Mouse (Mus musculus): ENCODE results near the gene Rtca.

The Rtca gene

DNA sequence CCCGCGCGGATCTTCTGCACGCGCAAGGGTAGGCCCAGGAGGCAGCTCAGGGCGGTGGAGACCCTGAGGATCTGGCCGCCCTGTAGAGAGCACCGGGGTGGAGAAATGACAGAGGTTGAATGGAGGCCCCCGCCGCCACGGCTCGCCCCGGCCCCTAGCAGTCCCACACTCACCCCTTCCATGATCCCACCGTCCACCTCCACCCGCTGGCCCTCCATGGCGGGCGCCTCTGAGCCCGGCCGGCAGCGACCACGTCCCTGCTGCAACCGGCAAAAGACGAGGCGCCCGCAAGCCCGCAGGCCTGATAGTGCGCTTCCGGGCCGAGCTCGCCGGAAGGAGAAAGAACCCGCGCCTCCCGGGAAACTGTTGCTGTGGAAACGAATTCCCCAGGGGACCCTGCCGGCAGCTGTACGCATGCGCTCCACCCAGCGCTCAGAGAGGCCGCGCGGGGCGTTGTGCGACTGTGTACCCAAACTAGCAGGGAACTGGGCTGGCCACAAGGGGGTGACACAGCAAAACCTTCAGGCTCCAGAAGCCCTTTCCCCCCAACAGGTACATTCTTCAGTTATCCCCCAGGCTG is at the start of gene Rtca:
TSS of gene Rtca (minus strand) at position 437 of the 580 bp plus-strand sequence.
- no peak for DNase-seq (ENCODE audit: extremely low read depth, low read depth, low spot score)

DNA sequence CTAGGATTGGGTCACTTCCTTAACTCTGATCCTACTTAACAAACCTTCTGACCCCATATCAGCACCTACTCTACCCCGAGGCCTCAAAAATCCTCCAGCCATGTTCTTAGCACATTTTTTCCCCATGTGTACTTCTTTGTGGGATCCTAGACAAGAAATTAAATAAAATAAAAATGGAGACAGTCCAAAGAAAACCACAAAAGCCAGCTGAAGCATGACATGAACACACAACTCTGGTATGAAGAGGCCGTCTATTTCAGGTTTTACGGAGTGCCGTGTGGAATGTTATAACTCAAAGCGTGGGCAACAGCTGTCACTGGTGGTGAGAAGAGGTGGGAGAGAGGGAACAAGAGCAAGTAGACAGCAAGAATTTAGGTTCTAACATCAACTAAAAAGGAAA is 43.4 kb upstream of the Rtca start:
- DNase-seq (ENCODE audit: extremely low read depth, low read depth, low spot score), result no peak

DNA sequence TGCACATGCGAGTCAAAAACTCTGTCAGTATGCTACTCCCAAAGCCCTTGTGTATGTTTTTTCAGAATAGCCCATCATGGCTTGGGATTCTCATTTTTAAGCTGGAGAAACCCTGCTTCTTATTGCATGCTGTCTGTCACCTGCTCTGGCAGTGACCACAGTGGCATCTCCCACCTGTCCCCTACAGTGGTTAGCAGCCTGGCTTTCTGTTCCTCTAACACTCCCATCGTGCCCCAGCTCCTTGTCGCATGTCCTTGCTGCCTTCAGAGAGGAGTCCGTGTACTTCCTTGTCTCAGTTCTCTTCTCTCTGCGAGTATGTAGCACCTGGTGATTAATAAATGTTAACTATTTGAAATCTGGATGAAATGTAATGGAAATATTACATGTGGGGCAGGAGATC is 39.4 kb upstream of the Rtca start:
- DNase-seq (ENCODE audit: extremely low read depth, low read depth, low spot score), result no peak

DNA sequence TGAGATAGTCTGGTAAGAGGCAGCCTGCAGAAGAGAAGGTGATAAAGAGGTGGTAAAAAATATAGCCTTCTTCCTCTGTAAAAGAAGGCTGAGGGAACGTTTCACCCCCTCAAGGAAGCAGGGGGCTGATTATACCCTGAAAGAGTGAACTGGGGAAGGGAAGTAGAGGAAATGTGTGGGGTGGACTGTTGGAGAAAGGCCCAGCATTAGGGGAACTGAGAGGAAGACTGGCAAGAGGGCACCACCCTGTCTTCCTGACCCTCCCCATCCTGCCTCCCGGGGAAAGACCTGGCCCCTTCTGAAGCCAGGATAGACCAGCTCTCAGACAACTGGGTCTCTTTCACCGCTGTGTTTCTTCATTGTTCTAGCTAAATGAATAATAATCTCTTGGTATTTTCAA is 34.5 kb upstream of the Rtca start:
- no peak for DNase-seq (ENCODE audit: extremely low read depth, low read depth, low spot score)

DNA sequence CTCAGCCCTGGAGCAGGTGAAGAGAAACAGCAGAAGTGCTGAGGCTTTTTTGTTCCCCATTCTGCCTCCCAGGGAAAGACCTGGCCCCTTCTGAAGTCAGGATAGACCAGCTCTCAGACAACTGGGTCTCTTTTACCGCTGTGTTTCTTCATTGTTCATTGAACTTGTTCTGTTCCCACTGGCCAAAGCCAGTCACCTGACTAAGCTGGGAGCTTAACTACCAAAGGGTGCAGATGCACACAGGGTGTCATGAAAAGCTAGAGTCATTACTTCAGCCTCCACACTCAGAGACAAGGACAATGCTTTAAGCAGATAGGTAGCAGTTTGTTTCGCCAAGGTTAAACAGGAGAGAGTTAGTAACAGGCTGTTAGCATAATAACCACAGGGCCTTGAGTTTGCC is 34.1 kb upstream of the Rtca start:
- no peak for DNase-seq (ENCODE audit: extremely low read depth, low read depth, low spot score)

DNA sequence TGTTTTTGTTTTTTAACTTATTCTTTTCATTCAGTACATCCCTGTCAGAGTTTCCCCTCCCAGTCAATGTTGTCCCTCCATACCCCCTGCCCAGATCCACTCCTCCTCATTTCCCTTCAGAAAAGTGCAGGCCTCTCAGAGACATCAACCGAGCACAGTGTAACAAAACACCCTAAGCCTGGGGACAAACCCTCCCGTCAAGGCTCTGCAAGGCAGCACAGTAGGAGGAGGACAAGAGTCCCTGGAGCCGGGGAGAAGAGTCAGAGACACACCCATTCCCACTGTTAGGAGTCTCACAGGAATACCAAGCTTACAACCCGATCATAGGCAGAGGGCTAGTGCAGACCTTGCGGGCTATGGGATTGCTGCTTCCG is 29.2 kb upstream of the Rtca start:
- no peak for DNase-seq (ENCODE audit: extremely low read depth, low read depth, low spot score)

DNA sequence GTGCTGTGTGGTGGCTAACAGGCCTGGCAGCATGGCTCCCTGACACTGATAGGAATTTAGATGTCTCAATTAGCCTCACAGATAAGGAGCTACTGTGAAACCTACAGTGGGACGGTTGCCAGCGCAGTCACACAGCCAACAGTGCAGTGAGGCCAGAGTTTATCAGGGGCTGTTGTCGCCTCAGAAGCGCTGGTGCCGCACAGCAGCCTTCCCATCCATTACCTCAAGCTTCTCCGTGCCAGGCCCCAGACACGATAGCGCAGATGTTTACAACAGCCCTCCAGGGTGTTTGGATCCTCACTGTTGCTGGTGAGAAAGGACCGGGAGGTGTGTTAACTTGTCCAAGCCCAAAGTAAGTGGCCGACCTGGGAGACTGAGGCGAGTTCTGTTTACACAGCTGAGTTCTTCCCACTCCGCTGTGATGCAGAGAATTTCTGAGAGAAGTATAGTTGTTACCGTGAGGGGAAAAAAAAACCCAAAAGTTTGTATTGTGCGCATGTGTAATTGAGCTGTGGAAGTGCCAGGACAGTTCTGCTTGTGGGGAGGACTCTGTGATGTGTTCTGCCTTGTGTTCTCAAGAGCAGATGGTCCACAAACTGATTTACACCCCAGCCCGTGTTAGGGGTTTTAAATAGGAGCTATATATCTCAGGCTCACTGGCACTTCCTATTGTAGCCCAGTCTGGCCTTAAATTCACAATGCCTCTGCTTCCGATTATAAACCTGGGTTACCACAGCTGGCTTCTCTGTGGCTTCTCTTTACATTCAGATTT is 28.6 kb upstream of the Rtca start:
- no peak for DNase-seq (ENCODE audit: extremely low read depth, low read depth, low spot score)

DNA sequence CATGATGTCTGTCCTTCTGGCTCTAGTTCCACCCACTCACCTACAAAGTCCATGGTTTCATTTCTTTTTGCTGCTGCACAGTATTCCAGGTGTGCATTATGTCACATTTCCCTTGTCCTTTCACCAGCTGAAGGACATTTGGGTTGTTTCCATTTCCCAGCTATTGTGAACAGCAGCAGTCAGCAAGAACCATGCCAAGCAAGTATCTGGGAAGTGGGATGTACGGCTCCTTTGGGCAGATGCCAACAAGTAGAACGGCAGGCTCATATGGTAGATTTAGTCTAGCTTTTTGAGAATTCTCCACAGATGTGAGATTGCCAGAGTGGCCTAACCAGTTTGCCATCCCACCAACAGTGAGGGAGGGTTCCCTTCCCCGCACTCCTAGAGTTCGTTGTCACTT is 22.8 kb upstream of the Rtca start:
- no peak for DNase-seq (ENCODE audit: extremely low read depth, low read depth, low spot score)

DNA sequence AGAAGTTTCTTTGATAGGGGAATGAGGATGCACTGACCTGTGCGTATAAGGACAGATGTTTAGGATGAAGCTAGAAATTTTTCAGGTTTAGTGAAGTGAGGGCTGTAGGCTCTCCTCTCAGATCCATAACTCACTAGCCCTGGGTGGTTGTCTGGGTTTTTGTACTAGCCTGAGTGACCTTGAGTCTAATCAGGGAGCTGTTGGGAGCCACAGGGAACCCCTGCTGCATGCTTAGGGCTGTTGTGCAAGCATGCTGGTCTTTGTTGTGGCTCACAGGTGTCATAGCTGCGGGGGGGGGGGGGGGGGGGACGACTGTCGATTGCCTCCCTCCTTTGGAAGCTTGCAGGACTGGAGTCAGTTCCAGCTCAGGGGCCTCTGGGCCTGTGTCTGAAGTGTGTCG is 21.7 kb upstream of the Rtca start:
- no peak for DNase-seq (ENCODE audit: extremely low read depth, low read depth, low spot score)

DNA sequence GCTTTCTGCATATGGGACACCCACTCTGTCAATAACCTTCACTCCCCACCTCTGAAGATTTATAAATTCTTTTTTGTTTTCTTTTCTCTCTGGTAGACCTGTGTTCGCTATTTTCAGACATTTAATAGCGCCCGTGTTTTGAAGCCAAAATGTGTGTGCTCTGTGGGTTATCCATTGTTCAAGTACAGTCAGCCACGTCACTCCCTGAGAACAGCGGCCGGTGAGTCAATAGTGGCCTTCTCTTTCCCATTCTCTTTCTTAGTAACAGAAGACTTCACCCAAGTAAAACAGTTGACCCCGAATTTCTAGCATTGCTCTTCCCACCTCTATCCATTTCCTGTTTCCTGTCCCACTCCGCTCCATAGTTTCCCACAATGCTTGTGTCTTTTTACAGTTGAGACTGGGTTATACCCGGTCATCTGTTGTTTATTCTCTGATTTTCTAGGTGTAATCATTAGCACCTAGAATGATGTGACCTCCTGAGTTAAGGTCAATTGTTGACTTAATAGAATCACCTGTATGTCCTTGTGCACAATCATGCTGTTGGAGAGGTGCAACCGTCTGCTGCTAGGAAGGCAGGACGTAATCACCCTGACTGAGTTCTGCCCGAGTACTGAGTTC is 12.2 kb upstream of the Rtca start:
- DNase-seq (ENCODE audit: extremely low read depth, low read depth, low spot score), result no peak

DNA sequence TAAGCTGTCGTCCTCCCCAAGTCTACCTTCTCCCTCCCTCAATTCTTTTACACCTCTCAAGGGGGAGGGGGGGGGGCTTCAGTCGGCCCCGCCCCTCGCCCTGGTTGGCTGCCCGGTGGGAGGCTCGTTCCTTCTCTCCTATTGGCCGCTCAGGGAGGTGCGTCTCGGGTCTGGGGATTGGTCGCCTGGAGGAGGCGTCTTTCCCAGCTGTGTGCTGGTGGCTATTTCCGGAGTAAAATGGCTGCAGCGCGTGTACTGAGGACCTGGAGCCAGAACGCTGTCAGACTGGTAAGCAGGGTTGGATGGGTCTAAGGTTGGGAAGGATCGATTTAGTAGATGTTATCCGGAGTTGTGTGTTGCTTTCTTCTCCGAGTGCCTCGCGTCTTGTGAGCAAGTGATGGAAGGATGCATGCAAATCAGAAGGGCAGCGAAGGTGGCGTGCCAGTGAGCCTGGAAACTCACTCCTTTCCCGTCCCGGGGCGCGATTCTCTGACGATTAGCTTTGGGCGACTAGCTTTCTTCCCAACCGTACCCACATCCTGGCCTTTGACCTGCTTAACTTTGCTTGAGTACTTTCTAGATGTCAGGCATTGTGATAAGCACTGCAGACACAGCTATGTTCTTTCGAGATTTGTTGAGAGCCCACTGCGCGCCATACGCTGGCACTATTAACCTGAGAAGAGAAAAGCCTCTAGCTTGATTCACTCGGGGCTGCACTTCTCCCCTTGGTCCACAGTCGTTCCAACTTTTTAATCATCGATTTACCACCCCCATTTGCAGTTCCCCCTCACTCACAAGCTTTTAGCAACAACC is 5.1 kb upstream of the Rtca start, which contains the start of gene Dbt:
TSS of gene Dbt (plus strand) at position 167 of the 813 bp plus-strand sequence.
- DNase-seq (ENCODE audit: extremely low read depth, low read depth, low spot score), result no peak

DNA sequence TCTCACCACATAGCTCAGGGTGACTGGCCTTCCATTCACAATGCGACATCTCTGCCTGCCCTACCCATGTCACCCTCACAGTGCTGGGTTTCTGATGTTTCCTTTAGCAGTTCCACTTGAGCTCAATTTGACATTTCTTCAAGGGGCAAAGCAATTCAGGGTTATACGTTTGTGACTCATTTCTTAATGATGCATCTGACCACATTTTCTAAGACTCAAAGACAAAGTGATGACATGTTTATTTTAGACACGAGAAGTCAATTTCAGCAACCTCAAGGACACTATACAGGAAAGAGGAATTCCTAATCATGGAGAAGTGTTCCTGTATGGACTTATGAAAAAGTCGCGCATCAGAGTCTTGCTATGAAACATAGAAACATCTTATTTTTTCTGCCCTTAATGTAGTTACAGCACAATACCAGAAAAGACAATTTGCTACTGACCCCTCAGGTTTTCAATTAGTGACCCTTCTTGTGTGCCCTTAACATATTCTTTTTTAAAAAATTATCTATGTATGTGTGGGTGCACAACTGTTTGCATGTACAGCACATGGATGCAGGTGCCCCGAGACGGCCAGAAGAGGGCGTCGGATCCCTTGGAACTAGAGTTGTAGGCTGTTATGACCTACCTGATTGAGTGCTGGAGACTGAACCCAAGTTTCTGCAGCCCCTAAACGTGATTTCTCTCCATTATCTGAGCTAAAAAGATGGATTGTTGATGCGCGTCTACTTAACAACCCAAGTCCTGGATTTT is 4.3 kb upstream of the Rtca start:
- no peak for DNase-seq (ENCODE audit: extremely low read depth, low read depth, low spot score)

DNA sequence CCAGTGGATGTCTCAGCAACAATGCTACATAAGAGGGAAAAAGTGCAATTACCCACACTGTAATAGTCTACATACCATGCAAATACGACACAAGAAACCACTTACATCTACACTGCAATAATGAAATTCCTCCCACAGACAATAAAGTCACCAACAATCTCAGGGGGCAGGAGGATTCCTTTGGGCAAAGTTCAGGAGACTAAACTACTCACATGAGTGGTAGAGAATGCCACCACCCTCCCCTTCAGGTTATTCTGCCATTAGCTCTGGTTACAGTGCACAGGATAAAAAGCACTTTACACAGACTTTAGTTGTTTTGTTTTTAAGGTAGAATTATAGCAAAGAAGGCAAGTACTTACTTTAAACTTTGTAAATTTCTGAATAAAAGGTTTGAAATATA is 12.3 kb downstream of the Rtca start:
- DNase-seq (ENCODE audit: extremely low read depth, low read depth, low spot score), result no peak

DNA sequence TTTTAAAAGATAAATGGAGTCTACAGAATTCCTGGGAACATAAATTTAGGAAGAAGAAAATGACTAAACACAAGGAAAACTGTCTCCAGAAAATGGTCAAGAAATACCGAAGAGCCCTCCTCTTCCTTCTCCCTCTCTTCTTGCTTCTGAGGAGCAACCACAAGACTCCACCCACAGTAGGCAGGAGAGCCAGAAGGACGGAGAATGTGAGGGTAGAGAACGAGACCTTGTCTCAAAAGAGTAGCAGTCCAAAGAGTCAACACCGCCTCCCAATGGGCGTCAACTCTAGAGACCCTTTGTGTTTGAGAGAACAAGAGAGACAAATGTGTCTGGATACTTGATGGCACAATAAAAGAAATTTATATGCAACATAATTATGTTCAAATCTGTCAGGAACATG is 14.3 kb downstream of the Rtca start:
- DNase-seq (ENCODE audit: extremely low read depth, low read depth, low spot score), result no peak

DNA sequence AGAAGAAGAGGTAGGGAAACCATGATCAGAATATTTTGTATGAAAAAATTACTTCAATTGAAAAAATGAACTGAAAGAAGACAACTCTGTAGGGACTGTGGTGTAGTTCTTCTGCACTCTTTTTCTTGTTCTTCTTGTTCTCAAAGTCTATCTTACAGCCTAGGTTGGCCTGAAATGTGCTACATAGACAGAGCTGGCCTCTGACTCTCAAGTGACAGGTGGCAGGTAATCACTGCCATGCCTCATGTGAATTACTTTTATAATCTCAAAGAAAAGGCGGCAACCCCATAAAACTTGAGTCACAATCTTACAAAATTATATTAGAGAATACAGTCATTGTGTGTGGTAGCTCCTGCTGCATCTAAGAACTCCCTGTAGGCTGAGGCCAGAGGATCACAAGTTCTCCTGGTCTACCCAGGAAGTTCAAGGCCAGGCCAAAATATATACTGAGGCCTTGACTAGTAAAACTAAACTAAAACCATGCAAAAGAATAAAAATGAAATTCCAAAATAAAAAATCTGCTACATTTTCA is 16.0 kb downstream of the Rtca start:
- no peak for DNase-seq (ENCODE audit: extremely low read depth, low read depth, low spot score)

DNA sequence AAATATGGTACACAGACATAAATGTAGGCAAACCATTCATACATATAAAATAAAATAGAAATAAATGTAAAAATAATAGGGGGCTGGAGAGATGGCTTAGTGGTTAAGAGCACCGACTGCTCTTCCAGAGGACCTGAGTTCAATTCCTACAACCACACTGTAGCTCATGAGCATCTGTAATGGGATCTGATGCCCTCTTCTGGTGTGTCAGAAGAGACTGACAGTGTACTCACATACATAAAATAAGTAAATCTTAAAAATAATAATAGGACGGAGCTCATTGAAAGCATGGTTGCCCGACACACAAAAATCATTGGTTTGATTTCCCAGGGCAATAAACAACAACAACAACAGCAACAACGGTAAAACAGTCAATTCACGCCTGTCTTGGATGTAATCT is 17.1 kb downstream of the Rtca start:
- DNase-seq (ENCODE audit: extremely low read depth, low read depth, low spot score), result no peak

DNA sequence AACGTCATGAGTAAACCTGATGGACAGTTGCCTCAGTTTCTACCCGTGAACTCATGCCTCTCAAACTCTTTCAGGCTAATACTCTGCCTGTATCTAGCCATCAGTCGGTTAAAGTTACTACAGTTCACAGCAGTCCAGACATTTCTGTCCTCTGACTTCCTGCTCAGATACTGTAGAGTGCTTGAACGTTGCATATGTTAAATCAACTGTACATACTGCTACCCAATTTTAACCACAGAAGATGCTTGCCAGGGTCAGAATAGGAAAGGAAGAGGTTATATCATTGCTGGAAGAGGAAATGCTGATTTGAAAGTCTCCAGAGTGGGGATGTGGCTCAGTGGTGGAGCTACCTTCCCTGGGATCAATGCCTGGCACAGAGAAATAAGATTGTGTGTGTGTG is 24.7 kb downstream of the Rtca start:
- DNase-seq (ENCODE audit: extremely low read depth, low read depth, low spot score), result no peak

DNA sequence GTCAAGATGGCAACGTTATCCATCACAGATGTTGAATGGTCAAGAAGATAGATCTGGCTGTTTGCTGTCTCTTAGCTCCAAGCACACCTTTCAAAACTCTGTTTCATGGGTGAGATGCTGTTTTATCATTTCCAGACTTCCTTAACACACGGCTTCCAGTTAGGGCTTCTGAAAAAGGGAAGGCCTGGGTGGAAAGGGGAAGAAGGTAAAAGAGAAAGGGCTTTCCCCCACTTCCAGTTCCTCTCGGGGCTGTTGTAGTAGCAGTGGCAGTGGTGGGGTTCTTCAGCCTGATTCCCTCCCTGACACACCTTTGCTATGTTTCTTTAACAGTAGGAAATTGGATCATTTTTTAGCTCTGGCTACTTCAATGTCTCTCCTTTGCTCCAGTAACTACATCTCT is 25.3 kb downstream of the Rtca start:
- no peak for DNase-seq (ENCODE audit: extremely low read depth, low read depth, low spot score)

DNA sequence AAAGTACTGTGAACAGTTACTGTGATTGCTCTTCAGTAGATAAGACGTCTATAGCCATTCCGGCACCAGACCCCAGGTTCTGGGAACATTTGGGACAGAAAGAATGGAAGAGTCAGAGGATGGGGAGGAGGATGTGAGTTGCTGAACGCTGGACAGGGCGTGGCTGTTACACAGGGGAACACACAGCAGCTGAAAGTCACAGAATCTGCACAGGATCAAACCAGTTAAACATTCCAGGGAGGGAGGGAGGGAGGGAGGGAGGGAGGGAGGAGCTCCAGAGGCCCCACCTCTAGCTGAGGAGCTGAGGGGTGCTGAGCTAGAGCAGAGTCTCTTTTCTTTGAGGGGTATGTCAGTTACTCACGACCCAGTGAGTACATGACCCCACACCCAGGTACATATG is 27.1 kb downstream of the Rtca start:
- DNase-seq (ENCODE audit: extremely low read depth, low read depth, low spot score), result no peak

DNA sequence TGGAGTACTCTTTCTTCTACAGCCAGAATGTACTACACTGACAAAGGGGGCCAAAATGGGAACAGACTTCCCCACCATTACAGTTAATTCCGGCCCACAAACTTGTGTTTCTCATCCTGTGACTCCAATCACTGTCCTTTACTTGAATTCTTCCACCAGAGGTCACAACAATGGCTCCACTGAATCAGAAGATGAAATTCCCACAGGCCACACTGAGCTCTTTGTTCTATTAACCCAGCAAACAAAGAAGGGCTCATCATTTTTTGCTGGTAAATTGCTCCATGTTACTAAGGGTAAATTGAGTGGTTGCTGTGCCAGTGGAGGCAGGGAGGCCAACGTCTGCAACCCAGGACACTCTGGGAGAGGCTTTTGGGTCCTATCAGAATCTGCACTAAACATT is 27.9 kb downstream of the Rtca start:
- no peak for DNase-seq (ENCODE audit: extremely low read depth, low read depth, low spot score)

DNA sequence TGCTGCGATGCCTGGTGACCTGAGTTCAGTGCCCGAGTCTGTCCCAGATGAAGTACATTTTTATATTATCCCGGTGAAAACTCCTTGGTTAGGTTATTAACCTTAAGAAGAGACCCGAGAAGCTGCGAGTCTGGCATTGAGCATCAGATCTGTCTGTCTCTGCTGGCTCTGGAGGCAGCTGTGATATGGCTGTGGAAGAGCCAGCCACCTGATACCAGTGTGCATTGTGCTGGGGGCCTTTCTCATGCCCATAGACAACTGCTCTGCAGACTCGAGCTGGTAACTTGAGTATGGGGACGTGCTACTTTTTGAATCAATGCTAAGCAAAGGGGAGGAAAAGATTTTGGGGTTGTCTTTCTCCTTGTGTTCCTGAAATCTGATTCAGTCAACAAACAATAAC is 30.7 kb downstream of the Rtca start:
- no peak for DNase-seq (ENCODE audit: extremely low read depth, low read depth, low spot score)

Data from fat pad, adult 2 months (tissue).